Mouse (Mus musculus) embryonic fibroblast, embryonic 13.5 days (primary cell): ENCODE measurements at regions not wholly inside any gene's neighbourhood (a gene's known extent, or its start where the extent isn't known, plus 50 kb on each side); places are given as distances from the start of the nearest gene placed in this dataset.

Experiments
- CTCF ChIP-seq: IDR thresholded peaks from 2 replicates; pipeline ENCODE4 v1.5.1; 2011; ENCODE audit warnings: mild to moderate bottlenecking, control low read depth, low read length, moderate library complexity, borderline replicate concordance; ENCODE audit not compliant: insufficient read depth
- POLR2A ChIP-seq: IDR thresholded peaks from 2 replicates; pipeline ENCODE4 v1.6.1; 2011; ENCODE audit warnings: low read depth, mild to moderate bottlenecking, control low read depth, low read length, moderate library complexity

GRCm38 (mm10) chr12:12669931-12670330, 271.8 kb downstream of the Mycn start:
- no peak for TF ChIP-seq CTCF
- no peak for TF ChIP-seq POLR2A
